Mouse (Mus musculus) testis, adult 2 months (tissue): ENCODE data around the gene Slc25a48. TPM values are rescaled to one million over a fixed set of nuclear protein-coding genes. Genes with fewer than 3 reads are reported as not detected.

Source experiments
- H3K27ac ChIP-seq: fragments of 200-500 bp; 2 replicates; pipeline ENCODE4 v1.5.1; 2012; ENCODE audit warnings: low read depth, low read length; ENCODE audit not compliant: control insufficient read depth, insufficient read depth
- H3K27me3 ChIP-seq: fragments of 200-500 bp; 2 replicates; pipeline ENCODE4 v1.6.1; 2012; ENCODE audit warnings: mild to moderate bottlenecking, low read length, moderate library complexity; ENCODE audit not compliant: control insufficient read depth, insufficient read depth
- H3K36me3 ChIP-seq: fragments of 200-500 bp; 2 replicates; pipeline ENCODE4 v1.6.1; 2012; ENCODE audit warnings: mild to moderate bottlenecking, low read length; ENCODE audit not compliant: control insufficient read depth, insufficient read depth
- H3K4me1 ChIP-seq: fragments of 200-500 bp; 2 replicates; pipeline ENCODE4 v1.6.1; 2012; ENCODE audit warnings: low read length; ENCODE audit not compliant: control insufficient read depth, insufficient read depth
- H3K4me3 ChIP-seq: fragments of 200-500 bp; 2 replicates; pipeline ENCODE4 v1.5.1; 2012; ENCODE audit warnings: low read depth, mild to moderate bottlenecking, low read length, moderate library complexity, mixed read lengths; ENCODE audit not compliant: control insufficient read depth
- CTCF ChIP-seq: fragments of 200-500 bp; IDR thresholded peaks from 2 replicates; pipeline ENCODE4 v1.5.1; 2012; ENCODE audit warnings: low read depth, mild to moderate bottlenecking, inconsistent platforms, low read length, moderate library complexity; ENCODE audit not compliant: control insufficient read depth, insufficient read depth, insufficient replicate concordance
- POLR2A ChIP-seq: fragments of 200-500 bp; IDR thresholded peaks from 2 replicates; pipeline ENCODE4 v1.6.1; 2012; ENCODE audit warnings: low read depth, mild to moderate bottlenecking, inconsistent platforms, low read length, moderate library complexity; ENCODE audit not compliant: control insufficient read depth
- polyA plus RNA-seq: library from polyadenylated mRNA; depleted of rRNA; stranded (reverse); fragments of >200 nt; gene quantifications from 2 replicates; pipeline ENCODE4 v1.2.3, GENCODE M21; 2012

The Slc25a48 gene
- polyA plus RNA-seq, 1 experiment, result 0.37 TPM

- H3K36me3 ChIP-seq, result no peaks in the 10 kb centered on the region
- no peak for TF ChIP-seq CTCF
- TF ChIP-seq POLR2A, result no peak; the same call in 1 of the 2 replicates
- H3K4me1 ChIP-seq, result peaks cover 18% of the 10 kb centered on the region
- H3K4me3 ChIP-seq, result no peak overlapping the region
- no peaks in the 10 kb centered on the region for H3K27me3 ChIP-seq
- H3K27ac ChIP-seq, result peak overlapping the region; percentile 19; the same call in 1 of the 2 replicates
These were observed 19.3 kb upstream of the Slc25a48 start for GRCm38 (mm10) chr13:56418685-56419483.

- H3K27me3 ChIP-seq, result no peaks in the 10 kb centered on the region
- peak overlapping the region; percentile 19; the same call in 1 of the 2 replicates for H3K27ac ChIP-seq
- no peaks in the 10 kb centered on the region for H3K36me3 ChIP-seq
- no peak overlapping the region for H3K4me3 ChIP-seq
- H3K4me1 ChIP-seq, result peaks cover 18% of the 10 kb centered on the region
- TF ChIP-seq CTCF (no peak), POLR2A (no peak)
These were observed 18.6 kb upstream of the Slc25a48 start for GRCm38 (mm10) chr13:56419538-56419937.

DNA sequence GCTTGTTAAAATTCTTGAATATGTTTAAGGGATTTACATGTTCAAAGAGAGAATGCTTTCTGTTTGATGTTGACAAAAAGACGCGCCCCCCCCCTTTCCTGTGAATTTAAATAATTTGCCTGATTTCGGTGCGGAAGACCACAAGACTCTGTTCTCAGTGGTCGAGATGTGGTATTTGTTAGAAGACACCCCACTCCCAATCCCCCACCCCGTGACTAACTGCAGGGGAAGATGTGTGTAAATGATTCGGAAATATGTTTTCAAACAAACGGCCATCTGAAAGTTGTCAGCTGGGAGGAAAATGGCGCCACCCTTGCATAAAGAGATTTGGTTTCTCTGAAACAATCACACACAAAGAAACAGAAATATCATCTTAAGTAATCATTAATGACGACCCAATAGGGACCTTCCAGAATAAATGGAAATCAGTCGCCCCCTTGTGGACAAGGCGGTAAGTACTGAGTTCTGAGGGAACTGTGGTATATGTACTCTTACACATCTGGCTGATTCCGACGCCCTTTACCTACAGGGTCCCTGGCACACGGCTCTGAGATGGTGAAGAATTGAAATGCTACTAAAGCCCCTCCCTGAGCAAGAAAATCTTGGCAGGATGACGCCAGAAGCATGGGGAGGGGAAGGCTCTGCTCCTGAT is 16.0 kb upstream of the Slc25a48 start:
- Histone ChIP-seq H3K4me1 (peaks cover 16% of the 10 kb centered on the region), H3K27ac (no peak overlapping the region), H3K4me3 (peak overlapping the region; percentile 41), H3K36me3 (no peaks in the 10 kb centered on the region), H3K27me3 (no peaks in the 10 kb centered on the region)
- TF ChIP-seq POLR2A (no peak), CTCF (no peak)

- H3K27ac ChIP-seq, result peak overlapping the region; percentile 3; the same call in 1 of the 2 replicates
- no peaks in the 10 kb centered on the region for H3K27me3 ChIP-seq
- peaks cover 4% of the 10 kb centered on the region for H3K4me1 ChIP-seq
- peak overlapping the region; percentile 80 for H3K4me3 ChIP-seq
- TF ChIP-seq CTCF, result no peak
- no peak for TF ChIP-seq POLR2A
- H3K36me3 ChIP-seq, result no peaks in the 10 kb centered on the region
These were observed 12.2 kb upstream of the Slc25a48 start for GRCm38 (mm10) chr13:56425931-56426330.

DNA sequence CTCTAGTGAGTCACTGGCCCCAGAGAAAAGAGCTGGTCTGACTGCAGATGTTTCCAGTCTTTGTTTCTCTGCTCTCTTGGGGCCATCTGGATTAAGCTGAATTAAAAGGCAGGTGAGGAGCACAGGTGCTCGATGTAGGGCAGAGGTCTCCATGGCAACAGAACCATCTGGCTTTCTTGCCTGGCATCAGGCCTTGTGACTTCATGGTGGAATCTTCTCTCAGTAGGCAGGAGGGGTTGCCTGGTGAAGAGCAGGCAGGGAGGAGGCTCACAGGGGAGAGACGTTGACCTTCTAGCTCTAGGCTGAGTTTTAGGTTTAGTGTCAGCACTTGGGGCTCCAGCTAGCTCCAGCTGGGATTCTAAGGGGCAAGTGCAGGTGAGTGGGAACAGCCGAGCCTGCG is 11.8 kb upstream of the Slc25a48 start, which contains the start of gene Gm3045:
Gene Gm3045, plus strand, starts transcription at position 230 of the 400 bp plus-strand sequence.
- no peaks in the 10 kb centered on the region for H3K27me3 ChIP-seq
- no peaks in the 10 kb centered on the region for H3K36me3 ChIP-seq
- H3K27ac ChIP-seq, result peak within 1 kb of the TSS; percentile 35; the same call in 1 of the 2 replicates
- peak within 1 kb of the TSS; percentile 80 for H3K4me3 ChIP-seq
- peaks cover 4% of the 10 kb centered on the region for H3K4me1 ChIP-seq
- TF ChIP-seq CTCF (no peak), POLR2A (peak; percentile 91; the same call in 1 of the 2 replicates)

DNA sequence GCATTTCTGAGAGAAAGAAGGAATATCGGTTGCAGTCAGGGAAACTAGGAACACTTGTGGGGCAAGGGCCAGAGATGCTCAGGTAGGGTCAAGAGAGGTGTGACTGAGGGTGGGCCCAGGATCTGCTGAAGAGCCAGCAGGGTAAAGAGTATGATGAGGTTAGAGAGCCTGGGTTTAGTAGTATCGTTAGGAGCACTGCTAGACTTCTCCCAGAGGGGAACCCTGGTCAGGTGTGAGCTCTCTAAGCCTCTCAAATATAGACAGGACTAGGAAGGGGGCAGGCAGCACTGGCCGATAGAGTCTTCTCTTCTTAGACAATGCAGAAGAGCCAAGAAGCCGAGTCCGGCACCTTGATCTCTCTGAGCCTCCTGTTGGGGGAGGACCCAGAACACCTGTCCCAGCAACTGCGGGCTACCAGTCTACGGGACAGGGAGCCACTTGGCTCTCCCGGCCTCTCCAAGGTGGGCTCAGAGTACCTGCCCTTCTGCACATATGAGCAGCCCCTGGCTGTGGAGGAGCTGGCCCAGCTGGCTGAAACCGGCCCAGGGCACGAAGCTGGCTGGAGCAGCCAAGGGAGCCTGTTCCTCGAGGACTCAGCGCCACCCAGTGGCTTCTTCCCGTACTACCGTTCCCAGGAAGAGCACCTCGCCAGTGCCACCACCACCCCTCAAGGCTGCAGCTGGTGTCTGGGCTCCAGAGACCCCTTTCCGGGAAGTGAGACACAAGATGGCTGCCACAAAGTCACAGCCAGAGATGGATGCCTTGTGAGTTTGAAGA is 9.2 kb upstream of the Slc25a48 start:
- no peaks in the 10 kb centered on the region for H3K27me3 ChIP-seq
- no peak for TF ChIP-seq POLR2A
- peak; percentile 79; the same call in 1 of the 2 replicates for TF ChIP-seq CTCF
- peak overlapping the region; percentile 80 for H3K4me3 ChIP-seq
- H3K36me3 ChIP-seq, result no peaks in the 10 kb centered on the region
- peaks cover 6% of the 10 kb centered on the region for H3K4me1 ChIP-seq
- no peak overlapping the region for H3K27ac ChIP-seq

GRCm38 (mm10) chr13:56432496-56432895 is 5.7 kb upstream of the Slc25a48 start:
- H3K4me1 ChIP-seq, result peaks cover 12% of the 10 kb centered on the region
- H3K27ac ChIP-seq, result no peak overlapping the region
- TF ChIP-seq POLR2A (no peak), CTCF (no peak)
- no peaks in the 10 kb centered on the region for H3K36me3 ChIP-seq
- no peaks in the 10 kb centered on the region for H3K27me3 ChIP-seq
- no peak overlapping the region; the same call in 1 of the 2 replicates for H3K4me3 ChIP-seq
